Mouse (Mus musculus) ES-E14 (cell line): ENCODE measurements around the gene Chmp4b. TPM values are rescaled to one million over a fixed set of nuclear protein-coding genes. Genes with fewer than 3 reads are reported as not detected.

Source experiments
- DNase-seq: peaks from one replicate; pipeline ENCODE4 v3.0.0-alpha.2; 2013; ENCODE audit warnings: low read depth, low spot score
- H3K27ac ChIP-seq: 2 replicates; pipeline ENCODE4 v1.5.1; 2012; ENCODE audit warnings: low read depth, mild to moderate bottlenecking, low read length, moderate library complexity, mixed read lengths; ENCODE audit not compliant: poor library complexity, insufficient read depth, severe bottlenecking
- H3K36me3 ChIP-seq: 2 replicates; pipeline ENCODE4 v1.6.1; 2012; ENCODE audit warnings: mild to moderate bottlenecking, low read length, moderate library complexity, mixed read lengths; ENCODE audit not compliant: control insufficient read depth, poor library complexity, insufficient read depth, severe bottlenecking
- H3K4me1 ChIP-seq, 2 experiments: fragments of 150-350 bp in 1 of 2; sonication (generic) in 1 of 2; 2 replicates each; pipeline ENCODE4 v1.6.1; 2012; ENCODE audit warnings: low read length in 2 of 2, mild to moderate bottlenecking in 1 of 2, mixed read lengths in 1 of 2; ENCODE audit not compliant: control insufficient read depth in 2 of 2, insufficient read depth in 2 of 2, poor library complexity in 1 of 2
- H3K4me3 ChIP-seq, 2 experiments: fragments of 150-350 bp in 1 of 2; sonication (generic) in 1 of 2; 2 replicates each; pipeline ENCODE4 v1.5.1; 2012; ENCODE audit warnings: low read length in 2 of 2, low read depth in 1 of 2, mild to moderate bottlenecking in 1 of 2, mixed read lengths in 1 of 2; ENCODE audit not compliant: insufficient read depth in 1 of 2, poor library complexity in 1 of 2, severe bottlenecking in 1 of 2
- H3K9ac ChIP-seq: 2 replicates; pipeline ENCODE4 v1.6.1; 2012; ENCODE audit warnings: low read depth, mild to moderate bottlenecking, low read length, mixed read lengths; ENCODE audit not compliant: poor library complexity, insufficient read depth, severe bottlenecking
- H3K9me3 ChIP-seq: fragments of 150-350 bp; sonication (generic); 2 replicates; pipeline ENCODE4 v1.6.1; 2012; ENCODE audit warnings: low read depth, mild to moderate bottlenecking, low read length; ENCODE audit not compliant: control insufficient read depth, insufficient read depth
- CHD2 ChIP-seq: IDR thresholded peaks from 2 replicates; pipeline ENCODE4 v1.6.1; 2014; ENCODE audit warnings: mild to moderate bottlenecking, low read depth, low read length, inconsistent platforms
- HCFC1 ChIP-seq: IDR thresholded peaks from 2 replicates; pipeline ENCODE4 v1.6.1; 2012; ENCODE audit warnings: low read length, inconsistent platforms, borderline replicate concordance; ENCODE audit not compliant: insufficient read depth
- MAFK ChIP-seq: IDR thresholded peaks from 2 replicates; pipeline ENCODE4 v1.6.1; 2014; ENCODE audit warnings: mild to moderate bottlenecking, low read depth, low read length, inconsistent platforms; ENCODE audit not compliant: insufficient read depth
- ZC3H11A ChIP-seq: IDR thresholded peaks from 2 replicates; pipeline ENCODE4 v1.6.1; 2012; ENCODE audit warnings: low read depth, mild to moderate bottlenecking, inconsistent platforms, low read length, borderline replicate concordance
- ZNF384 ChIP-seq: IDR thresholded peaks from 2 replicates; pipeline ENCODE4 v1.6.1; 2012; ENCODE audit warnings: low read depth, low read length, inconsistent platforms
- in situ Hi-C, 2 experiments: fragments of 600-800 bp; cut with MboI; formaldehyde crosslinking; loops; one replicate each; pipeline ENCODE4 v1.15.1; 2025; ENCODE audit warnings: low sequenced_read_pairs in 2 of 2, inconsistent platforms in 1 of 2; ENCODE audit not compliant: unreplicated experiment in 2 of 2
- total RNA-seq: library from RNA; depleted of rRNA; stranded (reverse); fragments of 300-350 nt; gene quantifications from 2 replicates; pipeline ENCODE4 v1.2.3, GENCODE M21; 2012

The Chmp4b gene
- total RNA-seq, 1 experiment: 94.3 TPM

GRCm38 (mm10) chr2:154684901-154685470 is 33.5 kb downstream of the Chmp4b start:
- Histone ChIP-seq H3K4me3 (no peak overlapping the region), H3K36me3 (peaks cover 7% of the 10 kb centered on the region; the same call in 1 of the 2 replicates), H3K9ac (no peak overlapping the region), H3K27ac (no peak overlapping the region), H3K4me1 (peaks cover 0 to 2% of the 10 kb centered on the region in 2 experiments; a peak in 1 of 4 replicates), H3K9me3 (no peaks in the 10 kb centered on the region)
- in situ Hi-C loops: no loop called here
- no peak for DNase-seq
- TF ChIP-seq ZNF384 (no peak), HCFC1 (no peak), CHD2 (no peak), MAFK (no peak), ZC3H11A (no peak)

GRCm38 (mm10) chr2:154685772-154686171 is 34.3 kb downstream of the Chmp4b start:
- no peak overlapping the region for H3K27ac ChIP-seq
- peaks cover 7% of the 10 kb centered on the region for H3K36me3 ChIP-seq
- no peak overlapping the region for H3K9ac ChIP-seq
- H3K9me3 ChIP-seq: no peaks in the 10 kb centered on the region
- in situ Hi-C loops: no loop called here
- no peak overlapping the region for H3K4me3 ChIP-seq
- peaks cover 0 to 2% of the 10 kb centered on the region in 2 experiments; a peak in 1 of 4 replicates for H3K4me1 ChIP-seq
- no peak for TF ChIP-seq CHD2
- no peak for TF ChIP-seq MAFK
- no peak for TF ChIP-seq HCFC1
- DNase-seq: no peak

- TF ChIP-seq CHD2: no peak
- TF ChIP-seq ZC3H11A: no peak
- no peak for TF ChIP-seq ZNF384
- no peak for TF ChIP-seq MAFK
- no peak for TF ChIP-seq HCFC1
- Histone ChIP-seq H3K4me3 (no peak overlapping the region), H3K9ac (no peak overlapping the region), H3K4me1 (peaks cover 0 to 2% of the 10 kb centered on the region in 2 experiments; a peak in 1 of 4 replicates), H3K36me3 (peaks cover 10% of the 10 kb centered on the region), H3K9me3 (no peaks in the 10 kb centered on the region), H3K27ac (no peak overlapping the region)
- DNase-seq: no peak
- in situ Hi-C loops: no loop called here
These were observed 35.3 kb downstream of the Chmp4b start for GRCm38 (mm10) chr2:154686819-154687218.

- Histone ChIP-seq H3K9ac (no peak overlapping the region), H3K4me3 (no peak overlapping the region), H3K9me3 (no peaks in the 10 kb centered on the region), H3K4me1 (peaks cover 0 to 8% of the 10 kb centered on the region in 2 experiments; a peak in 2 of 4 replicates), H3K36me3 (peaks cover 24% of the 10 kb centered on the region), H3K27ac (no peak overlapping the region; the same call in 1 of the 2 replicates)
- TF ChIP-seq HCFC1 (no peak), MAFK (no peak), ZNF384 (no peak)
- DNase-seq: no peak
- in situ Hi-C loops: no loop called here
These were observed 37.9 kb downstream of the Chmp4b start for GRCm38 (mm10) chr2:154689391-154689790.

GRCm38 (mm10) chr2:154690959-154691358 is 39.5 kb downstream of the Chmp4b start:
- Histone ChIP-seq H3K4me1 (peaks cover 0 to 8% of the 10 kb centered on the region in 2 experiments; a peak in 2 of 4 replicates), H3K9ac (no peak overlapping the region), H3K27ac (no peak overlapping the region), H3K9me3 (no peaks in the 10 kb centered on the region), H3K4me3 (no peak overlapping the region), H3K36me3 (peaks cover 32% of the 10 kb centered on the region)
- DNase-seq: no peak
- in situ Hi-C loops: no loop called here
- TF ChIP-seq CHD2: no peak
- no peak for TF ChIP-seq ZNF384
- no peak for TF ChIP-seq HCFC1
- TF ChIP-seq ZC3H11A: no peak
- TF ChIP-seq MAFK: no peak
